Mouse (Mus musculus): ENCODE data around the gene Sost. TPM values are rescaled to one million over a fixed set of nuclear protein-coding genes. Genes with fewer than 3 reads are reported as not detected.

Sost gene
- polyA plus RNA-seq, 2 experiments = 0.12 TPM; not detected in 1

- DNase-seq (ENCODE audit: low read depth in 3 of 3, low spot score in 3 of 3) (no peak), ATAC-seq (ENCODE audit: insufficient read depth) (no peak)
- Histone ChIP-seq H3K27ac (no peak overlapping the region), H3K9me3 (ENCODE audit: control insufficient read depth, low read length) (no peaks in the 10 kb centered on the region), H3K4me3 (ENCODE audit: insufficient read depth in 1 of 2, low read depth in 2 of 2, low read length in 2 of 2) (no peak overlapping the region), H3K4me2 (ENCODE audit: low read depth) (no peak overlapping the region), H3K9ac (replicated peaks) (no peak overlapping the region), H3K27me3 (ENCODE audit: control insufficient read depth, insufficient read depth, low read length) (peaks cover 55% of the 10 kb centered on the region), H3K36me3 (replicated peaks; ENCODE audit: control insufficient read depth, insufficient read depth, low read depth) (no peaks in the 10 kb centered on the region), H3K4me1 (replicated peaks; ENCODE audit: control insufficient read depth in 2 of 2, insufficient read depth in 2 of 2, low read length in 1 of 2) (no peaks in the 10 kb centered on the region)
- no peak for TF ChIP-seq CTCF (IDR thresholded peaks at IDR 0.05; ENCODE audit: low read depth)
- no peak for TF ChIP-seq EP300 (IDR thresholded peaks at IDR 0.05; ENCODE audit: low read depth)
- 4% methylated on average over 11 of the region's 11 CpGs for WGBS (ENCODE audit: insufficient replicate concordance)
These were observed 3.8 kb downstream of the Sost start for GRCm38 (mm10) chr11:101963043-101963442.

GRCm38 (mm10) chr11:101957476-101957875 is 9.3 kb downstream of the Sost start:
- Histone ChIP-seq H3K9me3 (ENCODE audit: control insufficient read depth, low read length) (no peaks in the 10 kb centered on the region), H3K9ac (replicated peaks) (no peak overlapping the region), H3K4me1 (replicated peaks; ENCODE audit: control insufficient read depth in 2 of 2, insufficient read depth in 2 of 2, low read length in 1 of 2) (peaks cover 0 to 12% of the 10 kb centered on the region in 2 experiments; a peak in 2 of 4 replicates), H3K4me3 (ENCODE audit: insufficient read depth in 1 of 2, low read depth in 2 of 2, low read length in 2 of 2) (no peak overlapping the region), H3K4me2 (ENCODE audit: low read depth) (no peak overlapping the region), H3K27me3 (ENCODE audit: control insufficient read depth, insufficient read depth, low read length) (peaks cover 15% of the 10 kb centered on the region), H3K27ac (no peak overlapping the region), H3K36me3 (replicated peaks; ENCODE audit: control insufficient read depth, insufficient read depth, low read depth) (no peaks in the 10 kb centered on the region)
- no peak for ATAC-seq (ENCODE audit: insufficient read depth)
- TF ChIP-seq CTCF (IDR thresholded peaks at IDR 0.05; ENCODE audit: low read depth) (no peak), EP300 (IDR thresholded peaks at IDR 0.05; ENCODE audit: low read depth) (no peak)
- 44% methylated on average over 5 of the region's 5 CpGs for WGBS (ENCODE audit: insufficient replicate concordance)
- DNase-seq (ENCODE audit: low read depth in 3 of 3, low spot score in 3 of 3) = no peak

- Histone ChIP-seq H3K4me1 (replicated peaks; ENCODE audit: control insufficient read depth in 2 of 2, insufficient read depth in 2 of 2, low read length in 1 of 2) (peaks cover 0 to 15% of the 10 kb centered on the region in 2 experiments; a peak in 2 of 4 replicates), H3K4me2 (ENCODE audit: low read depth) (no peak overlapping the region), H3K9me3 (ENCODE audit: control insufficient read depth, low read length) (no peaks in the 10 kb centered on the region), H3K36me3 (replicated peaks; ENCODE audit: control insufficient read depth, insufficient read depth, low read depth) (no peaks in the 10 kb centered on the region), H3K4me3 (ENCODE audit: insufficient read depth in 1 of 2, low read depth in 2 of 2, low read length in 2 of 2) (no peak overlapping the region), H3K27ac (no peak overlapping the region), H3K9ac (replicated peaks) (no peak overlapping the region), H3K27me3 (ENCODE audit: control insufficient read depth, insufficient read depth, low read length) (no peaks in the 10 kb centered on the region)
- ATAC-seq (ENCODE audit: insufficient read depth) (no peak), DNase-seq (ENCODE audit: low read depth in 3 of 3, low spot score in 3 of 3) (no peak)
- 4% methylated on average over 4 of the region's 4 CpGs for WGBS (ENCODE audit: insufficient replicate concordance)
- TF ChIP-seq CTCF (IDR thresholded peaks at IDR 0.05; ENCODE audit: low read depth) = no peak
- no peak for TF ChIP-seq EP300 (IDR thresholded peaks at IDR 0.05; ENCODE audit: low read depth)
These were observed 13.4 kb downstream of the Sost start for GRCm38 (mm10) chr11:101953441-101953840.

GRCm38 (mm10) chr11:101952541-101953341 is 14.1 kb downstream of the Sost start:
- H3K4me1 ChIP-seq (replicated peaks; ENCODE audit: control insufficient read depth in 2 of 2, insufficient read depth in 2 of 2, low read length in 1 of 2) = peaks cover 0 to 15% of the 10 kb centered on the region in 2 experiments; a peak in 2 of 4 replicates
- 5% methylated on average over 24 of the region's 24 CpGs for WGBS (ENCODE audit: insufficient replicate concordance)
- no peaks in the 10 kb centered on the region for H3K27me3 ChIP-seq (ENCODE audit: control insufficient read depth, insufficient read depth, low read length)

GRCm38 (mm10) chr11:101950021-101950420 is 16.8 kb downstream of the Sost start:
- H3K4me3 ChIP-seq (ENCODE audit: insufficient read depth in 1 of 2, low read depth in 2 of 2, low read length in 2 of 2) = no peak overlapping the region
- H3K27ac ChIP-seq = no peak overlapping the region
- DNase-seq (ENCODE audit: low read depth in 3 of 3, low spot score in 3 of 3) (no peak), ATAC-seq (ENCODE audit: insufficient read depth) (no peak)
- 67% methylated on average over 5 of the region's 5 CpGs for WGBS (ENCODE audit: insufficient replicate concordance)
- no peak overlapping the region for H3K9ac ChIP-seq (replicated peaks)
- H3K9me3 ChIP-seq (ENCODE audit: control insufficient read depth, low read length) = no peaks in the 10 kb centered on the region
- H3K4me1 ChIP-seq (replicated peaks; ENCODE audit: control insufficient read depth in 2 of 2, insufficient read depth in 2 of 2, low read length in 1 of 2) = peaks cover 0 to 15% of the 10 kb centered on the region in 2 experiments; a peak in 2 of 4 replicates
- H3K27me3 ChIP-seq (ENCODE audit: control insufficient read depth, insufficient read depth, low read length) = no peaks in the 10 kb centered on the region
- no peak overlapping the region for H3K4me2 ChIP-seq (ENCODE audit: low read depth)
- no peaks in the 10 kb centered on the region for H3K36me3 ChIP-seq (replicated peaks; ENCODE audit: control insufficient read depth, insufficient read depth, low read depth)
- no peak for TF ChIP-seq CTCF (IDR thresholded peaks at IDR 0.05; ENCODE audit: low read depth)
- no peak for TF ChIP-seq EP300 (IDR thresholded peaks at IDR 0.05; ENCODE audit: low read depth)

More at GRCm38 (mm10) chr11:101952541-101953341, 14.1 kb downstream of the Sost start:
- Histone ChIP-seq H3K4me2 (ENCODE audit: low read depth) (peak overlapping the region; percentile 31), H3K9ac (replicated peaks) (no peak overlapping the region), H3K27ac (no peak overlapping the region), H3K36me3 (replicated peaks; ENCODE audit: control insufficient read depth, insufficient read depth, low read depth) (no peaks in the 10 kb centered on the region), H3K9me3 (ENCODE audit: control insufficient read depth, low read length) (no peaks in the 10 kb centered on the region), H3K4me3 (ENCODE audit: insufficient read depth in 1 of 2, low read depth in 2 of 2, low read length in 2 of 2) (no peak overlapping the region)
- ATAC-seq (ENCODE audit: insufficient read depth) = peak; percentile 52; the same call in 1 of the 2 replicates
- peak in 1 of 3 experiments; percentile 16 for DNase-seq (ENCODE audit: low read depth in 3 of 3, low spot score in 3 of 3)
- TF ChIP-seq CTCF (IDR thresholded peaks at IDR 0.05; ENCODE audit: low read depth) (no peak), EP300 (IDR thresholded peaks at IDR 0.05; ENCODE audit: low read depth) (no peak)
